Mouse (Mus musculus) limb, embryonic 15.5 days (tissue): Measurements from ENCODE around the gene Retreg1. TPM values are rescaled to one million over a fixed set of nuclear protein-coding genes. Genes with fewer than 3 reads are reported as not detected.
"Not testable (repeated sequence)": the region's sequence is repeated elsewhere in the genome, so short reads cannot be mapped to it uniquely, and the experiment has no call there.

Source experiments
- ATAC-seq: fragments of 200-750 bp; cut with Nextera tagmentation; 2 replicates; pipeline ENCODE4 v1.8.0; 2017; ENCODE audit warnings: low read depth, moderate TSS enrichment; ENCODE audit not compliant: insufficient number of reproducible peaks, low FRiP score, low TSS enrichment
- H3K27ac ChIP-seq: fragments of 300-500 bp; sonication (generic); 2 replicates; pipeline ENCODE4 v1.5.1; 2015; ENCODE audit warnings: moderate library complexity, mild to moderate bottlenecking, inconsistent platforms
- H3K27me3 ChIP-seq: fragments of 300-500 bp; sonication (generic); 2 replicates; pipeline ENCODE4 v1.6.1; 2015; ENCODE audit warnings: inconsistent platforms
- H3K36me3 ChIP-seq: fragments of 300-500 bp; sonication (generic); 2 replicates; pipeline ENCODE4 v1.6.1; 2015; ENCODE audit warnings: inconsistent platforms
- H3K4me1 ChIP-seq: fragments of 300-500 bp; sonication (generic); 2 replicates; pipeline ENCODE4 v1.6.1; 2015; ENCODE audit warnings: inconsistent platforms
- H3K4me2 ChIP-seq: fragments of 300-500 bp; sonication (generic); 2 replicates; pipeline ENCODE4 v1.6.1; 2015; ENCODE audit warnings: mild to moderate bottlenecking, inconsistent platforms
- H3K4me3 ChIP-seq: fragments of 300-500 bp; sonication (generic); 2 replicates; pipeline ENCODE4 v1.5.1; 2015; ENCODE audit warnings: mild to moderate bottlenecking, inconsistent platforms
- H3K9ac ChIP-seq: fragments of 300-500 bp; sonication (generic); 2 replicates; pipeline ENCODE4 v1.6.1; 2015; ENCODE audit warnings: inconsistent platforms
- H3K9me3 ChIP-seq: fragments of 300-500 bp; sonication (generic); 2 replicates; pipeline ENCODE4 v1.6.1; 2016; ENCODE audit warnings: inconsistent platforms
- WGBS: fragments of 180-500 bp; shearing (Covaris S2); methylation state at CpG from one replicate; pipeline ENCODE4 v1.1.7; 2015; 5-methylcytosine and 5-hydroxymethylcytosine counted together
- polyA plus RNA-seq: library from polyadenylated mRNA; unstranded; fragments of >200 nt; fragmentation: Nextera tagmentation; extraction: Ambion mirVana; gene quantifications from 2 replicates; pipeline ENCODE4 v1.2.1, GENCODE M21; 2015

The Retreg1 gene
- polyA plus RNA-seq, 1 experiment from 2014 or later: 5.1 TPM

- H3K9ac ChIP-seq: no peak overlapping the region
- 44% methylated on average over 11 of the region's 11 CpGs for WGBS
- H3K4me1 ChIP-seq: peaks cover 8% of the 10 kb centered on the region
- H3K36me3 ChIP-seq: no peaks in the 10 kb centered on the region
- H3K4me2 ChIP-seq: no peak overlapping the region
- ATAC-seq: peak; percentile 74; the same call in 1 of the 2 replicates
- no peaks in the 10 kb centered on the region for H3K9me3 ChIP-seq
- H3K4me3 ChIP-seq: no peak overlapping the region
- H3K27me3 ChIP-seq: no peaks in the 10 kb centered on the region
- H3K27ac ChIP-seq: no peak overlapping the region
Measured at GRCm38 (mm10) chr15:25956422-25957117, 113.6 kb downstream of the Retreg1 start.

GRCm38 (mm10) chr15:25957651-25958050 lies 114.7 kb downstream of the Retreg1 start:
- Histone ChIP-seq H3K36me3 (no peaks in the 10 kb centered on the region), H3K27ac (0 out of 2 replicates have a peak overlapping the region, but pooled peaks have one; percentile 33), H3K9ac (no peak overlapping the region), H3K4me3 (no peak overlapping the region), H3K27me3 (no peaks in the 10 kb centered on the region), H3K9me3 (no peaks in the 10 kb centered on the region), H3K4me1 (peaks cover 8% of the 10 kb centered on the region), H3K4me2 (no peak overlapping the region)
- 74% methylated on average over 10 of the region's 10 CpGs for WGBS
- no peak for ATAC-seq

GRCm38 (mm10) chr15:25959375-25959774 lies 116.4 kb downstream of the Retreg1 start:
- peaks cover 8% of the 10 kb centered on the region for H3K4me1 ChIP-seq
- no peak overlapping the region for H3K4me3 ChIP-seq
- WGBS: 21% methylated on average over 5 of the region's 5 CpGs
- no peak overlapping the region for H3K27ac ChIP-seq
- H3K9me3 ChIP-seq: no peaks in the 10 kb centered on the region
- H3K9ac ChIP-seq: no peak overlapping the region
- ATAC-seq: peak; percentile 77
- no peak overlapping the region for H3K4me2 ChIP-seq
- no peaks in the 10 kb centered on the region for H3K36me3 ChIP-seq
- no peaks in the 10 kb centered on the region for H3K27me3 ChIP-seq

GRCm38 (mm10) chr15:25960231-25960630 lies 117.3 kb downstream of the Retreg1 start:
- Histone ChIP-seq H3K9me3 (no peaks in the 10 kb centered on the region), H3K36me3 (no peaks in the 10 kb centered on the region), H3K27me3 (no peaks in the 10 kb centered on the region), H3K27ac (no peak overlapping the region), H3K4me3 (no peak overlapping the region), H3K9ac (no peak overlapping the region), H3K4me1 (peaks cover 3% of the 10 kb centered on the region; the same call in 1 of the 2 replicates), H3K4me2 (no peak overlapping the region)
- ATAC-seq: no peak
- WGBS: 86% methylated on average over 5 of the region's 5 CpGs

GRCm38 (mm10) chr15:25966220-25966774 lies 123.3 kb downstream of the Retreg1 start:
- WGBS: 52% methylated on average over 6 of the region's 6 CpGs

GRCm38 (mm10) chr15:25971596-25971995 lies 128.6 kb downstream of the Retreg1 start:
- no peak overlapping the region for H3K27ac ChIP-seq
- H3K4me3 ChIP-seq: no peak overlapping the region
- H3K4me2 ChIP-seq: no peak overlapping the region
- 83% methylated on average over 9 of the region's 9 CpGs for WGBS
- H3K27me3 ChIP-seq: no peaks in the 10 kb centered on the region
- H3K36me3 ChIP-seq: no peaks in the 10 kb centered on the region
- no peak for ATAC-seq
- H3K9ac ChIP-seq: no peak overlapping the region
- H3K4me1 ChIP-seq: no peaks in the 10 kb centered on the region
- no peaks in the 10 kb centered on the region for H3K9me3 ChIP-seq

More at GRCm38 (mm10) chr15:25966220-25966774, 123.3 kb downstream of the Retreg1 start:
- Histone ChIP-seq H3K9ac (no peak overlapping the region), H3K27ac (no peak overlapping the region), H3K36me3 (no peaks in the 10 kb centered on the region), H3K27me3 (no peaks in the 10 kb centered on the region), H3K9me3 (no peaks in the 10 kb centered on the region), H3K4me1 (no peaks in the 10 kb centered on the region), H3K4me2 (no peak overlapping the region), H3K4me3 (no peak overlapping the region)
- no peak for ATAC-seq

- Histone ChIP-seq H3K27ac (no peak overlapping the region), H3K4me3 (no peak overlapping the region), H3K36me3 (no peaks in the 10 kb centered on the region), H3K27me3 (no peaks in the 10 kb centered on the region), H3K9me3 (no peaks in the 10 kb centered on the region), H3K9ac (no peak overlapping the region), H3K4me2 (no peak overlapping the region), H3K4me1 (no peaks in the 10 kb centered on the region)
- WGBS: 89% methylated on average over 5 of the region's 5 CpGs
- no peak for ATAC-seq
Measured at GRCm38 (mm10) chr15:25972758-25973157, 129.8 kb downstream of the Retreg1 start.

GRCm38 (mm10) chr15:25974352-25974751 lies 131.4 kb downstream of the Retreg1 start:
- no peaks in the 10 kb centered on the region for H3K36me3 ChIP-seq
- H3K4me1 ChIP-seq: no peaks in the 10 kb centered on the region
- H3K27me3 ChIP-seq: no peaks in the 10 kb centered on the region
- no peak overlapping the region for H3K27ac ChIP-seq
- ATAC-seq: no peak
- 93% methylated on average over 4 of the region's 4 CpGs for WGBS
- no peak overlapping the region for H3K4me2 ChIP-seq
- H3K9ac ChIP-seq: no peak overlapping the region
- no peaks in the 10 kb centered on the region for H3K9me3 ChIP-seq
- H3K4me3 ChIP-seq: no peak overlapping the region

- H3K36me3 ChIP-seq: no peaks in the 10 kb centered on the region
- no peaks in the 10 kb centered on the region for H3K4me1 ChIP-seq
- no peaks in the 10 kb centered on the region for H3K27me3 ChIP-seq
- H3K9me3 ChIP-seq: no peaks in the 10 kb centered on the region
- no peak overlapping the region for H3K9ac ChIP-seq
- no peak for ATAC-seq
- WGBS: 93% methylated on average over 6 of the region's 6 CpGs
- no peak overlapping the region for H3K4me3 ChIP-seq
- H3K4me2 ChIP-seq: no peak overlapping the region
- H3K27ac ChIP-seq: no peak overlapping the region
Measured at GRCm38 (mm10) chr15:25975810-25976209, 132.8 kb downstream of the Retreg1 start.

GRCm38 (mm10) chr15:25983614-25984013 lies 140.6 kb downstream of the Retreg1 start:
- peak overlapping the region; percentile 74 for H3K4me2 ChIP-seq
- peaks cover 15% of the 10 kb centered on the region; the same call in 1 of the 2 replicates for H3K4me1 ChIP-seq
- H3K36me3 ChIP-seq: peaks cover 14% of the 10 kb centered on the region
- H3K9ac ChIP-seq: peak overlapping the region; percentile 97
- peak overlapping the region; percentile 99 for H3K4me3 ChIP-seq
- H3K27me3 ChIP-seq, H3K9me3 ChIP-seq: not testable (repeated sequence)
- H3K27ac ChIP-seq: peak overlapping the region; percentile 95
- ATAC-seq: 0 out of 2 replicates have a peak, but pooled peaks have one; percentile 4
- 17% methylated on average over 6 of the region's 6 CpGs for WGBS

- Histone ChIP-seq H3K9ac (peak within 1 kb of the TSS; percentile 97), H3K4me1 (peaks cover 15% of the 10 kb centered on the region; the same call in 1 of the 2 replicates), H3K27ac (peak within 1 kb of the TSS; percentile 95), H3K27me3 (no peaks in the 10 kb centered on the region), H3K4me2 (peak within 1 kb of the TSS; percentile 74), H3K36me3 (peaks cover 14% of the 10 kb centered on the region), H3K9me3 (no peaks in the 10 kb centered on the region), H3K4me3 (peak within 1 kb of the TSS; percentile 99)
- peak; percentile 96 for ATAC-seq
- under 1% methylated on average over 57 of the region's 57 CpGs for WGBS
Measured at GRCm38 (mm10) chr15:25984067-25984733, 141.2 kb downstream of the Retreg1 start, which contains the start of gene Zfp622. TSS of gene Zfp622 (plus strand) at chr15:25984366.
